Mouse (Mus musculus) MEL (cell line): ENCODE data around the gene Phf20.

Experiments
- CTCF ChIP-seq, 3 experiments: IDR thresholded peaks in 2 of 3; conservative IDR thresholded peaks in 1 of 3; 2 replicates each; pipeline ENCODE4 v1.5.1; 2011 to 2012; ENCODE audit warnings: low read length in 3 of 3, low read depth in 2 of 3, mild to moderate bottlenecking in 2 of 3, improper control_type of control experiment in 1 of 3, inconsistent platforms in 1 of 3, mixed read lengths in 1 of 3, moderate library complexity in 1 of 3; ENCODE audit not compliant: control insufficient read depth in 1 of 3, insufficient read depth in 1 of 3, poor library complexity in 1 of 3, severe bottlenecking in 1 of 3
- ELF1 ChIP-seq: IDR thresholded peaks from 2 replicates; pipeline ENCODE4 v1.6.1; 2014; ENCODE audit warnings: low read depth, mild to moderate bottlenecking, inconsistent platforms, low read length, improper control_type of control experiment, moderate library complexity
- EP300 ChIP-seq, 2 experiments: IDR thresholded peaks; 2 replicates each; pipeline ENCODE4 v1.6.1; 2011; ENCODE audit warnings: improper control_type of control experiment in 2 of 2, low read length in 2 of 2, low read depth in 1 of 2, mild to moderate bottlenecking in 1 of 2
- GATA1 ChIP-seq: IDR thresholded peaks from 2 replicates; pipeline ENCODE4 v1.6.1; 2011; ENCODE audit warnings: low read depth, low read length, improper control_type of control experiment
- MAFK ChIP-seq: IDR thresholded peaks from 2 replicates; pipeline ENCODE4 v1.6.1; 2011; ENCODE audit warnings: low read depth, mild to moderate bottlenecking, low read length, improper control_type of control experiment, borderline replicate concordance
- MEF2A ChIP-seq: IDR thresholded peaks from 2 replicates; pipeline ENCODE4 v1.6.1; 2014; ENCODE audit warnings: low read depth, mild to moderate bottlenecking, inconsistent platforms, low read length, improper control_type of control experiment; ENCODE audit not compliant: poor library complexity, insufficient replicate concordance, severe bottlenecking; ENCODE audit errors: extremely low read depth
- MXI1 ChIP-seq: IDR thresholded peaks from 2 replicates; pipeline ENCODE4 v1.6.1; 2011; ENCODE audit warnings: mild to moderate bottlenecking, low read depth, low read length, improper control_type of control experiment
- NELFE ChIP-seq: IDR thresholded peaks from 2 replicates; pipeline ENCODE4 v1.6.1; 2011; ENCODE audit warnings: low read depth, low read length, improper control_type of control experiment
- POLR2A ChIP-seq, 2 experiments: IDR thresholded peaks; 2 replicates each; pipeline ENCODE4 v1.6.1; 2011 to 2012; ENCODE audit warnings: low read length in 2 of 2, mild to moderate bottlenecking in 2 of 2, control low read depth in 1 of 2, improper control_type of control experiment in 1 of 2, low read depth in 1 of 2, moderate library complexity in 1 of 2; ENCODE audit not compliant: control insufficient read depth in 1 of 2, insufficient read depth in 1 of 2, poor library complexity in 1 of 2
- POLR2AphosphoS2 ChIP-seq: IDR thresholded peaks from 2 replicates; pipeline ENCODE4 v1.6.1; 2011; ENCODE audit warnings: low read length, improper control_type of control experiment
- UBTF ChIP-seq: IDR thresholded peaks from 2 replicates; pipeline ENCODE4 v1.6.1; 2012; ENCODE audit warnings: low read depth, mild to moderate bottlenecking, inconsistent platforms, low read length, improper control_type of control experiment, moderate library complexity, borderline replicate concordance; ENCODE audit not compliant: insufficient read depth
- ZC3H11A ChIP-seq: IDR thresholded peaks from 2 replicates; pipeline ENCODE4 v1.6.1; 2012; ENCODE audit warnings: low read depth, mild to moderate bottlenecking, inconsistent platforms, low read length, improper control_type of control experiment

- no peak for TF ChIP-seq POLR2A (IDR thresholded peaks at IDR 0.05; ENCODE audit: control insufficient read depth in 1 of 2, insufficient read depth in 1 of 2, low read depth in 1 of 2, low read length in 2 of 2, poor library complexity in 1 of 2)
- TF ChIP-seq ELF1 = no peak
- no peak for TF ChIP-seq MEF2A
- no peak for TF ChIP-seq CTCF (IDR thresholded peaks at IDR 0.05 in 2 of 3, conservative IDR thresholded peaks at IDR 0.05 in 1 of 3; ENCODE audit: control insufficient read depth in 1 of 3, insufficient read depth in 1 of 3, low read depth in 2 of 3, low read length in 3 of 3, poor library complexity in 1 of 3, severe bottlenecking in 1 of 3)
- no peak for TF ChIP-seq GATA1
- TF ChIP-seq MXI1 = no peak
- no peak for TF ChIP-seq EP300 (IDR thresholded peaks at IDR 0.05; ENCODE audit: low read depth in 1 of 2, low read length in 2 of 2)
- TF ChIP-seq MAFK = no peak
- TF ChIP-seq ZC3H11A = no peak
- TF ChIP-seq POLR2AphosphoS2 = 0 out of 2 replicates have a peak, but pooled peaks have one; percentile 27
- TF ChIP-seq UBTF = no peak
- TF ChIP-seq NELFE = no peak
These were observed 19.2 kb upstream of the Phf20 start for GRCm38 (mm10) chr2:156177079-156177478.
